Mouse (Mus musculus) heart, postnatal 0 days (tissue): ENCODE data around the gene Emc10.

Source experiments
- CTCF ChIP-seq: IDR thresholded peaks from 2 replicates; pipeline ENCODE4 v1.5.1; 2016; ENCODE audit warnings: antibody characterized with exemption, control low read depth, low read depth
- EP300 ChIP-seq: IDR thresholded peaks from 2 replicates; pipeline ENCODE4 v1.6.1; 2016; ENCODE audit warnings: antibody characterized with exemption, low read depth

DNA sequence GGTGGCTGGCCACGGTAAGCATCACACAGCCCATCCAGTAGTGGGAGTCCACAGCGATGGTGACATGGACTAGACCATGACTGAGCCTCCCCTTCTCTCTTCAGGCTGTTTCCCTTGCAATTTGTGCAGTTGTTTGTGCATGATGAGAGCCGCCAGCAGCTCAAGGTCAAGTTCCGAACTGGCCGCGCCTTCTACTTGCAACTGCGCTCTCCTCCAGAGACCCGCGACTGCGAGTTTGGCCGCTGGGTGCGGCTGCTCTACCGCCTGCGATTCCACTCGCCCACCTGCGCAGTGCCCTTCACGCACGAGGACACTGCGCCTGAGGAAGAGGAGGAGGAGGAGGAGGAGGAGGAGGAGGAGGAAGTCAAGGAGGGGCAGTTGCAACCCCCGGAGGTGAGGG, 3.7 kb upstream of the Emc10 start:
- TF ChIP-seq EP300 (no peak), CTCF (no peak)
